Mouse (Mus musculus) midbrain, embryonic 12.5 days (tissue): ENCODE measurements around the gene Ebf1. TPM values are rescaled to one million over a fixed set of nuclear protein-coding genes. Genes with fewer than 3 reads are reported as not detected.

Experiments used
- ATAC-seq: fragments of 200-750 bp; cut with Nextera tagmentation; 2 replicates; pipeline ENCODE4 v1.8.0; 2017; ENCODE audit warnings: low read depth, moderate TSS enrichment, moderate library complexity; ENCODE audit not compliant: low FRiP score
- H3K27ac ChIP-seq: fragments of 300-500 bp; sonication (generic); replicated peaks from 2 replicates; pipeline ENCODE4 v1.5.1; 2016; ENCODE audit warnings: mild to moderate bottlenecking
- H3K27me3 ChIP-seq: fragments of 300-500 bp; sonication (generic); 2 replicates; pipeline ENCODE4 v1.6.1; 2016; ENCODE audit warnings: mild to moderate bottlenecking
- H3K36me3 ChIP-seq: fragments of 300-500 bp; sonication (generic); 2 replicates; pipeline ENCODE4 v1.6.1; 2016
- H3K4me1 ChIP-seq: fragments of 300-500 bp; sonication (generic); 2 replicates; pipeline ENCODE4 v1.6.1; 2016
- H3K4me2 ChIP-seq: fragments of 300-500 bp; sonication (generic); replicated peaks from 2 replicates; pipeline ENCODE4 v1.6.1; 2016; ENCODE audit warnings: mild to moderate bottlenecking, moderate library complexity
- H3K4me3 ChIP-seq: fragments of 300-500 bp; sonication (generic); 2 replicates; pipeline ENCODE4 v1.5.1; 2016; ENCODE audit warnings: mild to moderate bottlenecking
- H3K9ac ChIP-seq: fragments of 300-500 bp; sonication (generic); replicated peaks from 2 replicates; pipeline ENCODE4 v1.6.1; 2016; ENCODE audit warnings: mild to moderate bottlenecking, moderate library complexity
- H3K9me3 ChIP-seq: fragments of 300-500 bp; sonication (generic); 2 replicates; pipeline ENCODE4 v1.6.1; 2016; ENCODE audit warnings: mild to moderate bottlenecking
- WGBS: fragments of 180-500 bp; shearing (Covaris S2); methylation state at CpG from one replicate; pipeline ENCODE4 v1.1.7; 2016; 5-methylcytosine and 5-hydroxymethylcytosine counted together
- polyA plus RNA-seq: library from polyadenylated mRNA; unstranded; fragments of >200 nt; fragmentation: Nextera tagmentation; extraction: Ambion mirVana; gene quantifications from 2 replicates; pipeline ENCODE4 v1.2.1, GENCODE M21; 2016

The Ebf1 gene
- polyA plus RNA-seq, 1 experiment from 2014 or later, result 89.6 TPM

DNA sequence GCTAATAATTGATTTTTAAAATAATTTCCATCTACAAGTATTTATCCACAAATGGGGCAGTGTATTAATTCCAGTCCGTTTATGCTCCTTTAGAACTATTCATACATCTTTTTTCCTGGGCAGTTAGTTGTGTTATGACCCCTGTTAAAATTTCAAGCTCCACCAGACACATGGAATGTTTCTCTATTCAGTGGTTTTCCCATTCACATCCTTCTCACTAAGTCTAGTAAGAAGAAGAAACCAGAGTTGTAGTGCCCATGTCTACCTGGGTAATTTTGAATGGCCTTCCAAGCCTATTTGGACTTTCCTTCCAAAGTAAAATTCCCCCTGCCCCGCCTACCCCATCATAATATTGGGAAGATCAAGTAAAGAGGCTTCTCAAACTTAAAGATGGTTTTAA is 114.6 kb downstream of the Ebf1 start:
- 80% methylated on average over 2 of the region's 2 CpGs for WGBS
- Histone ChIP-seq H3K4me2 (no peak overlapping the region), H3K9ac (no peak overlapping the region), H3K27ac (no peak overlapping the region), H3K36me3 (no peaks in the 10 kb centered on the region), H3K4me3 (no peak overlapping the region), H3K27me3 (no peaks in the 10 kb centered on the region), H3K4me1 (0 out of 2 replicates have a peak, but pooled peaks cover 2% of the 10 kb centered on the region), H3K9me3 (no peaks in the 10 kb centered on the region)
- ATAC-seq, result no peak

DNA sequence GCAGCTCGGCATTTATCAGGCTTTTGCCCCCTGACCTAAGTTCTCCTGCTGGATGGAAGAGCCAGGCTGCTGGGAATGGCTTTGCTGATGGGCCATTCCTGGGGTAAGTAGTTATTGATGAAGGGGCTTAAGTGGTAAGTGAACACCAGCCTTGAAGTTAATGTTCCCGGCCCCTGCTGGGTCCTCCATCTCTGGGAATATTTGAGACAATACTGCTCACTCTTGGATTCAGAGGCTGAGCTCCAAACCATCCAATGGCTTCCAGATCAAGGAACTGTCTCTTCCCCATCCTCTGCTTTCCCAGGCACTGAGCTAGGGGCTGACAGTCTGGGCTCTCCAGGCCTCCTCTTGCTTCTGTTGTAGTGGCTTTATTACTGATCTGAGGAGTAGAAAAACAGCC is 116.2 kb downstream of the Ebf1 start:
- 0 out of 2 replicates have a peak overlapping the region, but pooled peaks have one; percentile 20 for H3K27ac ChIP-seq
- H3K4me1 ChIP-seq, result 0 out of 2 replicates have a peak, but pooled peaks cover 2% of the 10 kb centered on the region
- H3K4me2 ChIP-seq, result no peak overlapping the region
- H3K27me3 ChIP-seq, result no peaks in the 10 kb centered on the region
- H3K36me3 ChIP-seq, result no peaks in the 10 kb centered on the region
- no peak for ATAC-seq
- no peaks in the 10 kb centered on the region for H3K9me3 ChIP-seq
- H3K9ac ChIP-seq, result no peak overlapping the region
- H3K4me3 ChIP-seq, result no peak overlapping the region
- WGBS, result 33% methylated on average over 2 of the region's 2 CpGs

DNA sequence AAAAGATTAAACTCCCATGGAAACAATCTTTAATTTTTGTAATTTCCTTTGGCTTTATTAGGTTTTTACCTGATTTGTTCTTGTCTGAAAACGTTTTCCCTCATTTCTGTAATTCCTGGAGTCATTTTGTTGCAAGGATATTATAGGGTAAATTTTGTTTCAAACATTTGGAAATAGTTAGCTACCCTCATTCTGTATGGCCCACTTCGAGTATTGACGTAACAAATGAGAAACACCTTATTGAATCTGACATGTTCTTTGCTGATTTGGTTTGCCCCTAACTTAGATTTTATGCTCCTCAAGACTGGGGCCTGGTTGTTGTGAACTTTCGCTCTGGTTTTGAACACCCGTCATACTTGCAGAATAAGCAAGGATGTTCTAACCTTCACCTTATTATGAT is 120.9 kb downstream of the Ebf1 start:
- H3K36me3 ChIP-seq, result no peaks in the 10 kb centered on the region
- ATAC-seq, result no peak

DNA sequence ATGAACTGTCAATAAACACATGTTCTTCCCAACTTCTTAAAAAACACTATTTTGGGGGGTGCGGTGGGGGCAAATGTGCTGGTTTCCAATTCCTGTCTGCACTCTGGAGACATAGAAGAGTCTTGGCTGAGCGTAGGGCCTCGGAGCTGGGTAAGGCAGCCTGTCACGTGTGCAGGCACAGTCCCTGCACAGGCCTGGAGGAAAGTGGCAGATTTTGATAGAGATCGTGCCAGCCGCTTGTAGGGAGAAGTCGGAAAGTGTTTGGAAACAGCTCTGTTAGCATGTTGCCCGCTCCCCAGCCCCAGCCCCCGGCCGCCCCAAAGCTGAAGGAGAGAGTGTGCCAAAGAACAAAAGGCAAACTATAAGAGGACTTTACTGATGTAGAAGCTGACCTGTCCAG is 121.7 kb downstream of the Ebf1 start:
- Histone ChIP-seq H3K36me3 (no peaks in the 10 kb centered on the region), H3K4me2 (0 out of 2 replicates have a peak overlapping the region, but pooled peaks have one; percentile 2), H3K4me3 (no peak overlapping the region), H3K4me1 (peaks cover 24% of the 10 kb centered on the region), H3K27me3 (no peaks in the 10 kb centered on the region), H3K27ac (peak overlapping the region; percentile 50), H3K9me3 (no peaks in the 10 kb centered on the region), H3K9ac (no peak overlapping the region; the same call in 1 of the 2 replicates)
- 33% methylated on average over 10 of the region's 10 CpGs for WGBS
- ATAC-seq, result peak; percentile 38; the same call in 1 of the 2 replicates

More for the DNA sequence above, 120.9 kb downstream of the Ebf1 start:
- Histone ChIP-seq H3K4me1 (peaks cover 24% of the 10 kb centered on the region), H3K27me3 (no peaks in the 10 kb centered on the region), H3K27ac (no peak overlapping the region), H3K9me3 (no peaks in the 10 kb centered on the region), H3K4me3 (no peak overlapping the region), H3K4me2 (no peak overlapping the region), H3K9ac (no peak overlapping the region)
- WGBS, result 87% methylated on average over 5 of the region's 5 CpGs

DNA sequence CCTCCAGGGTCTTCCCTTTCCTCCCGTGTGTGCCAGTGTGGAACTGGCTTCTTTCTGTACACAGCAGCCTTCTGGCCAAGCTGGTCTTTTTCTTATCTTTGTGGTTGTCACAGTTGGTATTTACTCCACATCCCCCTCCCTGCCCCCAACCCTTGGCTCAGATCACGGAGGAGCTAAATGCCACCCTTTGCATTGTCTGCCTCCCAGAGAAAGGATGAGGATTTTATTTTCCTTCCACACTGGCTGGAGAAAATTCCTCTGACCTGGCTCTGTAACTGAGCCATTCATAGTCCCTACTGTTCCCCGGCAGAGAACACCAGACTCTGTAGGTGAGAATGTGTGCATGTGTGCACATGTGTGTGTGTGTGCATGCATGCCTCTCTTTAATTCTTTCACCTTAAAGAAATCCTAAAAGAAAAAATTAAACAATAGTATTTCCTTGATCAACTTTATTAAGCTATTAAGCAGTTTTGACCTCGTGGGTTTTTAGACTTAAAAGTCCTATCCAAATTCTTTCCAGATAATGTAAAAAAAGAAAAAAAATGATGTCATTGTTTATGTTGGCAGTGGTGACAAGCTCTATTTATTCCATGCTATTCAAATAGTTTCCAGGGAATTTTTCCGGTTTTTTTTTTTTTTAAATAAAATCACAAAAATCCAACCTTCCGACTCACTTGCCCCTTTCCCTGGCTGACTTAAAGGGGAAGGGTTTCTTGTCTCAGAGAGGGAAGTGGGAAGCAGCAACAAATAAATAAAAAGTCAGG is 123.3 kb downstream of the Ebf1 start:
- Histone ChIP-seq H3K9ac (no peak overlapping the region), H3K4me3 (no peak overlapping the region), H3K4me1 (peaks cover 24% of the 10 kb centered on the region), H3K36me3 (no peaks in the 10 kb centered on the region), H3K9me3 (no peaks in the 10 kb centered on the region), H3K4me2 (peak overlapping the region; percentile 31), H3K27me3 (no peaks in the 10 kb centered on the region), H3K27ac (peak overlapping the region; percentile 81)
- 12% methylated on average over 6 of the region's 6 CpGs for WGBS
- ATAC-seq, result peak; percentile 32; the same call in 1 of the 2 replicates

- Histone ChIP-seq H3K9ac (no peak overlapping the region), H3K27ac (peak overlapping the region; percentile 54), H3K4me3 (no peak overlapping the region)
Measured at GRCm38 (mm10) chr11:44741042-44741491, 124.0 kb downstream of the Ebf1 start.

DNA sequence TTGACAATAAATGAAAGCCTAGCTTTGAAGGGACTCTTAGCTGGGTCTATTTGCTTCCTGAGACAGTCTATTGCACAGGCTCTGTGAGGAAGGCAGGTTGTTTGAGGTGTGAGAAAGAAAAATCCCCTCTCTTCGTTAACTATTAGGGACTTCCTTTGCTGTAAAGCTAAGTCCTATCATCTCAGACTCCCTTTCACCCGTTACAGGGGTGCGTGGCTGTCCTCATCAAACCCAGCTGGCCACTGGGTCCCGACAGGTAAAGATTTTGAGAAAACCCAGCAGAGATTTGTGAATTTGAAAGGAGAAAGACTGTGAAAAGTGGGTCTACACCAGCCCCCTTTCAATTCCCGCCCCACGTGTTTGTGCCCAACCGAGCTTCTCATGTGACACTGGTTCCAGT is 127.3 kb downstream of the Ebf1 start:
- H3K36me3 ChIP-seq, result no peaks in the 10 kb centered on the region
- no peak overlapping the region for H3K4me3 ChIP-seq
- WGBS, result 65% methylated on average over 7 of the region's 7 CpGs
- no peak overlapping the region for H3K4me2 ChIP-seq
- ATAC-seq, result no peak
- H3K27ac ChIP-seq, result no peak overlapping the region
- no peaks in the 10 kb centered on the region for H3K9me3 ChIP-seq
- no peak overlapping the region for H3K9ac ChIP-seq
- H3K27me3 ChIP-seq, result no peaks in the 10 kb centered on the region
- peaks cover 28% of the 10 kb centered on the region for H3K4me1 ChIP-seq

More at GRCm38 (mm10) chr11:44741042-44741491, 124.0 kb downstream of the Ebf1 start:
- Histone ChIP-seq H3K36me3 (no peaks in the 10 kb centered on the region), H3K9me3 (no peaks in the 10 kb centered on the region), H3K4me2 (peak overlapping the region; percentile 31), H3K27me3 (no peaks in the 10 kb centered on the region), H3K4me1 (peaks cover 24% of the 10 kb centered on the region)
- peak; percentile 69 for ATAC-seq
- 26% methylated on average over 20 of the region's 20 CpGs for WGBS

DNA sequence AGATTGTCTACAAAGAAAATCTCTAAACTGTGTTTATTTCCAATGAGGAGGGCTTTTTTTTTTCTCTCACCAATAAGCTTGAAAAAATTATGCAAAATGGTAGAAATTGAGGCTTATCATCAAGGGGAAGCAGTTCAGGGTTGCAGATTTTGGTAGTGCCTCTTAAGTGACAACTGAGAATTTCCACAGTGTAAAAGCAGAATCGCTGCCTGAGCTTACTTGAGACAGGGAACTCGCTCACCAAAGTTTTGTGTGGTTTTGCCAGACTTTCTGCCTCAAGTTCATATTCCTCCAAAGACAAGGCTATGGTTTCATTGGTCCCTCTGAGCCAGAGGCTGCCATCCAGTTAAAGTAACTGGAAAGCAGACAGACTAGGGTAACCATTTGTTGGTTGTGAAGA is 128.8 kb downstream of the Ebf1 start:
- H3K9me3 ChIP-seq, result no peaks in the 10 kb centered on the region
- no peak overlapping the region for H3K4me2 ChIP-seq
- H3K27me3 ChIP-seq, result no peaks in the 10 kb centered on the region
- ATAC-seq, result no peak
- 93% methylated on average over 2 of the region's 2 CpGs for WGBS
- no peak overlapping the region for H3K4me3 ChIP-seq
- peaks cover 20% of the 10 kb centered on the region for H3K4me1 ChIP-seq
- H3K9ac ChIP-seq, result no peak overlapping the region
- H3K36me3 ChIP-seq, result no peaks in the 10 kb centered on the region
- 0 out of 2 replicates have a peak overlapping the region, but pooled peaks have one; percentile 68 for H3K27ac ChIP-seq

DNA sequence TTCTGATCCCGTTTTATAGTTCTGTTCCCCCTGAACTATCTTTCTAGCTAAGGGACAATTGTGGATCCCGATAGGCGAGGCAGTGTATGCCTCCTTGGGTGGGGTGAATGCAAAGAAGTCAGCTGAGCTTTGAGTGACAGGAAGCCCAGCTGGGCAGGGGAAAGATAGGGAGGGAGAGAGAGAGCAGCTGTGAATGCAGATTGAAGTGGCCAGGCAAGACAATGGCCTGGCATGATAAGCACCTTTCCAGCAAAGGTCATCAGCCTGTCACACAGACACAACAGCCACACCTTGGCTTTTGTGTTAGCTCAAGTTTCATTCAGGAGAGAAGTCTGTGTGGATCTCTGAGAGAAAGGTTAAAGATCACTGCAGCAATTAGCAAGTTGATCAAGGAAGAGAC is 129.6 kb downstream of the Ebf1 start:
- Histone ChIP-seq H3K27me3 (no peaks in the 10 kb centered on the region), H3K4me1 (peaks cover 12% of the 10 kb centered on the region; the same call in 1 of the 2 replicates), H3K9ac (no peak overlapping the region), H3K4me2 (no peak overlapping the region), H3K36me3 (no peaks in the 10 kb centered on the region), H3K27ac (peak overlapping the region; percentile 68), H3K4me3 (no peak overlapping the region), H3K9me3 (no peaks in the 10 kb centered on the region)
- peak; percentile 86 for ATAC-seq
- WGBS, result 11% methylated on average over 3 of the region's 3 CpGs

GRCm38 (mm10) chr11:44749309-44749708 is 132.2 kb downstream of the Ebf1 start:
- H3K9me3 ChIP-seq, result no peaks in the 10 kb centered on the region
- ATAC-seq, result no peak
- 85% methylated on average over 3 of the region's 3 CpGs for WGBS
- peaks cover 12% of the 10 kb centered on the region; the same call in 1 of the 2 replicates for H3K4me1 ChIP-seq
- H3K27ac ChIP-seq, result no peak overlapping the region
- no peaks in the 10 kb centered on the region for H3K27me3 ChIP-seq
- no peaks in the 10 kb centered on the region for H3K36me3 ChIP-seq
- no peak overlapping the region for H3K4me2 ChIP-seq
- H3K4me3 ChIP-seq, result no peak overlapping the region
- no peak overlapping the region for H3K9ac ChIP-seq

DNA sequence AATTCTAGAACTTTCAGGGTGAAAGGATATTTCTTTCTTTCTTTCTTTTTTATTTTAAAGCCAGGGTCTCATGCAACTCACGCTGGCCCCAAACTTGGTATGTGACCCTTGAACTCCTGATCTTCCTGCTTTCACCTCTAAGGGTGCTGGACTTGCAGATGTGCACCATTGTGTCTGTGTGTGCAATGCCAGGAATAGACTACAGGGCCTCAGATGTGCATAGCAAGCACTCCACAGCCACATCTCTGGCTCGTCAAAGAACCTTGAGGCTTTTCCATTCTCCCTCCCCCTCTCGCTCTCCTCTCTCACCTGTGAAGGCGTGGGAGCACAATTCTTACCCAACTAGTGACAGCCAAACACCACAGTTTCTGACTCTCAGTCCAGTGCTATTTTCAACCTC is 137.2 kb downstream of the Ebf1 start:
- Histone ChIP-seq H3K9ac (no peak overlapping the region), H3K27ac (no peak overlapping the region)
- 77% methylated on average over 4 of the region's 4 CpGs for WGBS

GRCm38 (mm10) chr11:44756321-44756720 is 139.2 kb downstream of the Ebf1 start:
- H3K9ac ChIP-seq, result no peak overlapping the region
- no peak overlapping the region for H3K4me3 ChIP-seq
- no peak overlapping the region for H3K27ac ChIP-seq
- no peaks in the 10 kb centered on the region for H3K9me3 ChIP-seq
- no peaks in the 10 kb centered on the region for H3K36me3 ChIP-seq
- no peak for ATAC-seq
- 88% methylated on average over 7 of the region's 7 CpGs for WGBS
- no peak overlapping the region for H3K4me2 ChIP-seq
- no peaks in the 10 kb centered on the region for H3K27me3 ChIP-seq
- peaks cover 8% of the 10 kb centered on the region for H3K4me1 ChIP-seq

More for the DNA sequence above, 137.2 kb downstream of the Ebf1 start:
- ATAC-seq, result no peak
- no peak overlapping the region for H3K4me3 ChIP-seq
- H3K27me3 ChIP-seq, result no peaks in the 10 kb centered on the region
- no peaks in the 10 kb centered on the region for H3K9me3 ChIP-seq
- no peaks in the 10 kb centered on the region for H3K36me3 ChIP-seq
- H3K4me1 ChIP-seq, result 0 out of 2 replicates have a peak, but pooled peaks cover under 1% of the 10 kb centered on the region
- no peak overlapping the region for H3K4me2 ChIP-seq
